Mouse (Mus musculus): ENCODE data around the gene Foxs1.

- TF ChIP-seq GATA1 (IDR thresholded peaks at IDR 0.05; ENCODE audit: low read length) (no peak), TAL1 (IDR thresholded peaks at IDR 0.05; ENCODE audit: low read length) (no peak)
These were observed 36.1 kb downstream of the Foxs1 start for GRCm38 (mm10) chr2:152896926-152897325.
